14 mouse cellular contexts compared by ENCODE assay signal in the genomic region with DNA sequence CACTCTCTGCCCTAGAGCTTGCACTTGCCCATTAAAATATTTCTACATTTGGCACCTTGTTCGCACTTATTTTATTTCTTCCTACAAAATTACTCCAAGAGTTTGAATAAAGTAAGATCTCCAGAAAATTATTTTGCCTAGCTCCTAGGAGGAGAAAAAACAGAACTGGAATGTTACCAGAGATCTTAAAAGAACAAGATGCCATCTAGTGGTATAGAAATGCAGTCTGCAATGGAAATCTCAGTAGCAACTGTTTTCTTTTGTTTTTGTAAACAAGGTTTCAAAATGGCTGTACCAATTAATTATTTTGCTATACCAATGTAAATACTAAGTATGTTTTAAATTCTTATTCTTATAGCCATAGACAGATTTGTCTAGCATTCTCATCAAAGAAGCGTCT. TPM values are rescaled to one million over a fixed set of nuclear protein-coding genes. Genes with fewer than 3 reads are reported as not detected.
A peak's percentile ranks its signal among the peaks of the same experiment; 100 is the strongest.
DNase-seq lines count a peak whose midpoint lies in the region; ATAC-seq and TF ChIP-seq lines count a peak whose summit lies in the region.
"Had no signal": no experiment of that assay in that cellular context is flagged by ENCODE, and none has a peak within 500 bp of the region (broad histone marks: within the 10 kb centered on the region; RNA-seq: fewer than 3 reads in every experiment).

No protein-coding gene starts in this region.

- no peaks in the 10 kb centered on the region for H3K79me2 ChIP-seq in heart, adult 2 months (replicated peaks; ENCODE audit: control insufficient read depth, insufficient read depth, low read length)

- H3K9ac ChIP-seq in heart, adult 2 months (ENCODE audit: low read depth, low read length): no peak overlapping the region
- H3K9ac ChIP-seq: hindbrain, embryonic 12.5 days; limb, embryonic 12.5 days had no signal

- TF ChIP-seq POLR2A in heart, adult 2 months (IDR thresholded peaks at IDR 0.05; ENCODE audit: insufficient read depth, low read depth, low read length): no peak
- TF ChIP-seq POLR2A in lung, adult 2 months (IDR thresholded peaks at IDR 0.05; ENCODE audit: borderline replicate concordance, extremely low read depth, low read depth, low read length): no peak

- no peak for ATAC-seq in Patski

- DNase-seq in heart, adult 2 months: no peak
- DNase-seq in heart, adult 9 months (ENCODE audit: low spot score in 2 of 2): no peak
- no peak for DNase-seq in lung, adult 2 months
- no peak for DNase-seq in lung, postnatal 14 days
- DNase-seq in Patski (ENCODE audit: low read depth, low spot score): no peak
- DNase-seq in skeletal muscle tissue, adult 2 months (ENCODE audit: low read depth, low spot score): peak; percentile 3
- no peak for DNase-seq in thymus, postnatal 10 days (ENCODE audit: low spot score in 2 of 2)
- no peak for DNase-seq in natural killer cell, adult 2 months (ENCODE audit: low spot score in 2 of 2)
- DNase-seq: adrenal gland, postnatal 25 days; kidney, postnatal 36 days had no signal

- TF ChIP-seq EP300 in heart, adult 2 months (IDR thresholded peaks at IDR 0.05; ENCODE audit: insufficient read depth, low read depth, low read length): no peak

- no peaks in the 10 kb centered on the region for H3K27me3 ChIP-seq in heart, adult 2 months (ENCODE audit: control insufficient read depth, insufficient read depth, low read length)
- peaks cover 4% of the 10 kb centered on the region for H3K27me3 ChIP-seq in Patski
- H3K27me3 ChIP-seq: hindbrain, embryonic 12.5 days; limb, embryonic 12.5 days had no signal

- CTCF ChIA-PET in Patski (lab: Charles Lee): interaction anchor here (0.9 kb wide), 1 partner anchor 28 kb away, joined by 3 read pairs; no protein-coding TSS in a partner anchor

- H3K4me3 ChIP-seq in heart, adult 2 months: no peak overlapping the region
- no peak overlapping the region for H3K4me3 ChIP-seq in lung, adult 2 months (replicated peaks; ENCODE audit: extremely low read depth, low read depth, low read length)
- H3K4me3 ChIP-seq: hindbrain, embryonic 12.5 days; limb, embryonic 12.5 days had no signal

- POLR2A ChIA-PET in Patski (lab: Charles Lee): no interaction called here

- TF ChIP-seq CTCF in heart, adult 2 months (IDR thresholded peaks at IDR 0.05): peak; percentile 75
- TF ChIP-seq CTCF in lung, adult 2 months (IDR thresholded peaks at IDR 0.05; ENCODE audit: insufficient read depth, low read length): peak; percentile 6; the same call in 1 of the 2 replicates
- peak; percentile 25 for TF ChIP-seq CTCF in Patski (IDR thresholded peaks at IDR 0.05)

- intact Hi-C loops in heart, adult 2 months (cut with DNase I): loop anchor here (2.0 kb wide), 1 partner anchor 647 kb away; no protein-coding TSS in a partner anchor

- 51% methylated on average over 2 of the region's 2 CpGs for WGBS in heart, adult 2 months
- 51% methylated on average over 2 of the region's 2 CpGs for WGBS in lung, adult 2 months

- H3K36me3 ChIP-seq in heart, adult 2 months (ENCODE audit: control insufficient read depth, insufficient read depth, low read length): no peaks in the 10 kb centered on the region
- H3K36me3 ChIP-seq: hindbrain, embryonic 12.5 days; limb, embryonic 12.5 days had no signal

- in situ Hi-C loops in Patski (cut with MboI; ENCODE audit: low pct_unique_long_range_greater_than_20kb): loop anchor here (10.0 kb wide), 1 partner anchor 649 kb away; no protein-coding TSS in a partner anchor

- H3K4me1 ChIP-seq in heart, adult 2 months (ENCODE audit: control insufficient read depth, insufficient read depth, low read length): no peaks in the 10 kb centered on the region
- H3K4me1 ChIP-seq in lung, adult 2 months (ENCODE audit: control insufficient read depth, insufficient read depth, low read length): no peaks in the 10 kb centered on the region
- H3K4me1 ChIP-seq: hindbrain, embryonic 12.5 days; limb, embryonic 12.5 days had no signal

- H3K27ac ChIP-seq in heart, adult 2 months: no peak overlapping the region
- H3K27ac ChIP-seq: hindbrain, embryonic 12.5 days; limb, embryonic 12.5 days had no signal

RNA-seq across cellular contexts. Expression of a gene that starts 7.0 kb away (rescaled TPM):
- not detected for total RNA-seq in heart, adult 2 months (2021)
- polyA plus RNA-seq in heart, adult 2 months (2012; rRNA removed): not detected in 2 replicates
- polyA plus RNA-seq in lung, adult 2 months (2012; rRNA removed): not detected in 2 replicates
- not detected for polyA plus RNA-seq in Patski (2021)
- total RNA-seq: adrenal gland, postnatal 25 days had no signal
- polyA plus RNA-seq: hindbrain, embryonic 12.5 days; limb, embryonic 12.5 days; neural tube, embryonic 11.5 days; stomach, embryonic 16.5 days had no signal

RNA-seq across cellular contexts. Expression of a gene that starts 17.2 kb away (rescaled TPM):
- not detected for total RNA-seq in heart, adult 2 months (2021)
- not detected in 2 replicates for polyA plus RNA-seq in heart, adult 2 months (2012; rRNA removed)
- polyA plus RNA-seq in lung, adult 2 months (2012; rRNA removed): not detected in 2 replicates
- polyA plus RNA-seq in Patski (2021): not detected
- total RNA-seq: adrenal gland, postnatal 25 days had no signal
- polyA plus RNA-seq: hindbrain, embryonic 12.5 days; limb, embryonic 12.5 days; neural tube, embryonic 11.5 days; stomach, embryonic 16.5 days had no signal

RNA-seq across cellular contexts. Expression of a gene that starts 19.6 kb away (rescaled TPM):
- not detected for total RNA-seq in heart, adult 2 months (2021)
- polyA plus RNA-seq in heart, adult 2 months (2012; rRNA removed): not detected in 2 replicates
- not detected in 2 replicates for polyA plus RNA-seq in lung, adult 2 months (2012; rRNA removed)
- polyA plus RNA-seq in Patski (2021): not detected
- total RNA-seq: adrenal gland, postnatal 25 days had no signal
- polyA plus RNA-seq: hindbrain, embryonic 12.5 days; limb, embryonic 12.5 days; neural tube, embryonic 11.5 days; stomach, embryonic 16.5 days had no signal

RNA-seq across cellular contexts. Expression of a gene that starts 27.6 kb away (rescaled TPM):
- not detected for total RNA-seq in heart, adult 2 months (2021)
- not detected in 2 replicates for polyA plus RNA-seq in heart, adult 2 months (2012; rRNA removed)
- not detected in 2 replicates for polyA plus RNA-seq in lung, adult 2 months (2012; rRNA removed)
- polyA plus RNA-seq in Patski (2021): not detected
- total RNA-seq: adrenal gland, postnatal 25 days had no signal
- polyA plus RNA-seq: hindbrain, embryonic 12.5 days; limb, embryonic 12.5 days; neural tube, embryonic 11.5 days; stomach, embryonic 16.5 days had no signal

RNA-seq across cellular contexts. Expression of a gene that starts 37.3 kb away (rescaled TPM):
- total RNA-seq in heart, adult 2 months (2021): not detected
- polyA plus RNA-seq in heart, adult 2 months (2012; rRNA removed): not detected in 2 replicates
- polyA plus RNA-seq in lung, adult 2 months (2012; rRNA removed): not detected in 2 replicates
- not detected for polyA plus RNA-seq in Patski (2021)
- total RNA-seq: adrenal gland, postnatal 25 days had no signal
- polyA plus RNA-seq: hindbrain, embryonic 12.5 days; limb, embryonic 12.5 days; neural tube, embryonic 11.5 days; stomach, embryonic 16.5 days had no signal

Comparison
In these comparisons a context has a peak if more than half of its experiments do, and no peak if none do; other contexts are left out.
1. CTCF ChIP-seq: peak in every context shown above with its lines; median percentile 75 in heart, adult 2 months; 25 in Patski; 6 in lung, adult 2 months.